Mouse (Mus musculus) Muller cell, postnatal 12 days (primary cell): ENCODE measurements at regions not wholly inside any gene's neighbourhood (a gene's known extent, or its start where the extent isn't known, plus 50 kb on each side); places are given as distances from the start of the nearest gene placed in this dataset.

Experiments used
- DNase-seq: peaks from one replicate; pipeline ENCODE4 v3.0.0-alpha.2; 2015; ENCODE audit errors: inconsistent ontology term

DNA sequence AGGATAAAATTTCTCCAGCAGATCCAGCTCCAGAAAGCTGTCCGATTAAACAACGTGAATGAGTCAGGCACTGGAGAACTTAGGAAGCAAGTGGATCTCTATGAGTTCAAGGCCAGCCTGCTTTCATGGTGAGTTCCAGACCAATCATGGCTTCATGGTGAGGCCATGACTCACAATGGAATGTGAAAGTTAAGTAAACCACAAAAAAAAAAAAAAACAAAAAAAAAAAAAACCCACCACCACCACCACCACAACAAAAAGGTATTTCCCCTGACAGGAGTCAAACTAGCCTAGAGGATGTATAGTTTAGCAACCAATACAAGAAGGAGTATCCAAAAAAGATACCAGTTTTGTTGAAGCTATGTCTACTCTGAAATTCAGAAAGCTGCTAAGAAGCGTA lies 188.5 kb upstream of the Adgrl2 start:
- DNase-seq = no peak

DNA sequence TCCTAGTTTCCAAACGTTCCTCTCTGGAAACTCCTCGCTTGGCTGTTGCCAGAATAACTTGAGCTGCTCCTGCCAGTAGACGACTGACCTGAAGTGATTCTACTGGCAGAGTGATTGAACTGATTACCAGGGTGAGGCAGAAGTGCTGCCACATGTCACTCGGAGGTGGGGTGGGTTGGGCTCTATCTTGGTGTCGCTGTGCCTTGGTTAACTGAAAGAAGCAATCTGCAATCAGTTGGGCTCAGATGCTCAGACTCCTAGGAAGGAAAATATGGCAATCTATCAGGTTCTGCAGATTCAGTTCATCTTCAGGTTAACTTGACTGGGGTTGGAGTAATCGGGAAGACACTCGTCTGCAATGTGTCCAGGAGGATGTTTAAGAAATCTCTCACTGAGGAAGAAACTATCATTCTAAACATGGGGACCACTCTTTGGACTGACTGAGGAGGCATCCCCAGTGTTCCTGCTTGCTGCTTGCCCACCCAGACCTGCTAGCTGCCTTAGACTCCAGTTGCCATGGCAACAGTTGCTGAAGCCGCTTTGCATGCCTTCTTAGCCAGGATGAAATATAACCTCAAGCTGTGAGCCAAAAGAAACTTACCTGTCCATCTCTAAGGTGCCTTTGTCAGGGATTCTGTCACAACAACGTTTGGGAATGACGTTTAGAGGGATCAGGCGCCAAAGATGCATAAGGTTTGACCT lies 184.5 kb upstream of the Adgrl2 start:
- DNase-seq = no peak

DNA sequence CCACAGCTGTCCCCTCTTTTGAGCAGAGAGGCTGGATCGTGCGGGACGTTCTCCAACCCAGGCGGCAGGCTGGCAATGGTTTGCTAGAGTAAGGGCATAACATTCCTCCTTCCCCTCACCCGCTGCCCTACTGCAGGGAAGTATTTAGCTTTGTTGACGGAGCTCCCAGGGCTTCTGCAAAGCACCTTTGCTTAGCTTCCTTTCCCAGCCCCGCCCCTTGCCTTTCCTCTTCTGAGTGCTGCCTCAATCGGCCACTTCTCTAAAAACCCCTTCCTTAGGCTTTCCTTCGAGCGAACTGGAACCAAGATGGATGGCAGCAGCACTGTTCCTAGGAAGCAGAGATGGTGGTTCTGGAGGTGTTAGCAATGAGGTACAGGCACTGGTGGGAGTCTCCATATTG lies 183.2 kb upstream of the Adgrl2 start:
- no peak for DNase-seq

DNA sequence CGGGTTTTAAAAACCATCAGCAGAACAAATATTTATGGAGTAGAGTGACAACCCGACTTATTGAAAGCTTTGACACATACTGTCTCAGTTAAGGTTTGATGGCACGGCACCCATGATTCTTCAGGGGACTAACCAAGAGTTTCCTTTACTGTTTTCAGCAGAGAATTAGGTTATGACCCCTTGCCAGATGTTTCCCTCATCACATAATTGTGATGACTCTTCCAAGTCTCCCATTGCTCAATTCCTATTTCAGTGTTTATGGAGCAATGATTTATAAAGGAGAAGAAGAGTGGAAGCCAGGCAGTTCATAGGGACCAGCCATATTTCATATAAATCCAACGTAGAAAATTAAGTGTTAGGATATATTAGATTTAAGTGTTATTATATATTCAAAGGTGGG lies 181.4 kb upstream of the Adgrl2 start:
- DNase-seq = no peak

DNA sequence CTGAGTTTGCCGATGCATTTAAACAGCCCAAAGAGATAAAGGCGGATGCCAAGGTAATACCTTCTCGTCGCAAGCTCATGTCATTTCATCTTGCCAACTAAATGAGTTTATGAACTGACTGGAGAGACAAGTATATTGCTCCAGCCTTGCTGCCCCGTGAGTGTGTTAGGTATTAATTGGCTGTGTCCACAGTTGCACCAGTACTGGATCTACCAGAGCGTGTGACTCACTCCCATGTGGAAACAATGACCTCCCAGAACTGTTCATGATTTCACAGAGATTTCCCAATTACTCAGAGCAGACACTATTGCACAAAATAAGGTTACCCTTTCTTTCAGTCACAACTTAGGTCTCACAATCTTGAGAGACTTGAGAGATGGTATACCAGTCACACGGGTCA lies 179.8 kb upstream of the Adgrl2 start:
- peak; percentile 42 for DNase-seq

DNA sequence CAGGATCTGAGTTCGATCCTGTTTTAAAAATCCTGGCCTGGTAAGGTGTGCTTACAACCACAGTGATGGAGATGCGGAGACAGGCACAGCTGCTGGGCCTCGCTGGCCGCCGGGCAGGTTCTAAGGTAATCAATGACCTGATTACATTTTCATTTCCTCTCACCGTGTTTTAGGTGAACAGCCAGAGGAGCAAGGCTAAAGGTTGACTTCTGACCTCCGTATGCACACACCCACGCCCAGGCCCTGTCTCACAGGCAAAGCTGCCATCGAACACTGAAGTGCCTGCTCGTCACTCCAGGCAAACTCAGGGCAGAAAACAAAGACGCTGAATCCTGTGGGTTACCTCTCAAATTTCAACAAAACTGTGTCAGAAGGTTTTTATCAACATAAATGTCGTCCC lies 179.1 kb upstream of the Adgrl2 start:
- no peak for DNase-seq

DNA sequence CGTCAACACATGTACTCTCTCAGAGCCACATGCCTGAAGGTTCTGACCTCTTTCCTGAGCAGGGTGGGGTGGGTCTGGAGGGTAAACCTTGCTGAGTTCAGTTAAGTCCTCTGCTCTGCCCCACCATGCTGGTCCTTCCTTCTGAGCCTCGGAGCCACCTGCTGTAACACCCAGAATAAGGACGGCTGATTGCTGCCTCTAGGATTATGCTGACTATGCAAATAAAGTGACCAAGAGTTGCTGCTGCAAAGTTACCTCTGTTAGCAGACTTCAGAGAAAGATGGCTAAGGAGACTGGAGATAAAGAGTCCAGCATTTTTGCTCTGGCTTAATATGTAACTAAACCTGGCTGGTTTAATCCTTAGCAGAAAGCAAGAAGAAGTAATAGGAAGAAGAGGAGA lies 177.6 kb upstream of the Adgrl2 start:
- DNase-seq = no peak

DNA sequence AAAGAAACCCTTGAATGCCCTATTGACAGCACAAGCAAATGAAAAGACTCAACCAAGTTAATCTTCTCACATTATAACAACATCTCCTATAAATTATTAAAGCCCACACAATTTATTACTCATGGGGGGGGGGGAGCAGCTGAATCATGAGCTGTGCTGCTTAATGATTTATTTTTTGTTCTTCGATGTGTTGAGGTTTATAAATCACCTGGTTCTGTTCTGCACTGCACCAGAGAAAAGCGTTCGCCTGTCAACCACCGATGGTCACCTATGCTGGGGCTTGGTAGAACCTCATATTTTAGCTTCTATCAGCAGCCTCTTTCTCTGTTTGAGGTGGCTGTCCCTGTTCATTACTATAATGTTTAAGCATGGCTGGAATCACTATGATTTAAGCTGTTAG lies 174.4 kb upstream of the Adgrl2 start:
- DNase-seq = no peak

DNA sequence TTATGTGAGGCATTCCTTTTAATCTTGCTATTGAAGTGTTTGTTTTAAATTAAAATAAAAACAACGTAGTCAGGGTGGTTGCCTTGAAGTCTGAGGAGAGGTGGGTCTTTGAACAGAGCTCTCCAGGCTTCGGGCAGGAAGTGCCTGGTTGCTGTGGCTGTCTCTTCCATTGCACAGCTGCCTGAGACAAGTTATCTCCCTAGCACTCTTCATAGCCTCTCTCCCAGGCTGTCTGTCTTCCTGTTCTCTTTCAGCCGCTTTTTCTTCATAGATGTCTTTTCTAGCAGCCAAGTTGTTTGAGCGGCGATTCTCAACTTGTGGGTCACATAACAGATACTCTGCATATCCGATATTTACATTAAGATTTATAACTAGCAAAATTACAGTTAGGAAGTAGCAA lies 173.2 kb upstream of the Adgrl2 start:
- DNase-seq = no peak

DNA sequence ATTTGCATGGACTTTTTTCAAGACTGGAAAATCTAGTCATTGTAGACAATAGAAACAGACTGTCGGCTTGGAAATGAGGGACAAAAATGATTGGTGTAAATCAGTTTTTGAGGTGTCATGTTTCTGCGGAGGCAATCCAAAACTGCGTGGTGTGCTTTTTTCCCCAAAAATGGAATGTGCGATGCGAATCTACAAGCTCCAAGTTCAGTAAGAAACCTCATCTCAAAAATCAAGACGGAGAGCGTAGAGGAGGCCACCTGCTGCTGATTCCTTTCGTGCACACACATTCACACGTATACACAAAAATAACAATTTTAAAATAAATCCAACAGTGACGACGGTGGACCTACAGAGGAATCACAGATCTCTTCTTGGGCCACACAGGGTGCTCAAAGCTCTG lies 170.5 kb upstream of the Adgrl2 start:
- DNase-seq = no peak

DNA sequence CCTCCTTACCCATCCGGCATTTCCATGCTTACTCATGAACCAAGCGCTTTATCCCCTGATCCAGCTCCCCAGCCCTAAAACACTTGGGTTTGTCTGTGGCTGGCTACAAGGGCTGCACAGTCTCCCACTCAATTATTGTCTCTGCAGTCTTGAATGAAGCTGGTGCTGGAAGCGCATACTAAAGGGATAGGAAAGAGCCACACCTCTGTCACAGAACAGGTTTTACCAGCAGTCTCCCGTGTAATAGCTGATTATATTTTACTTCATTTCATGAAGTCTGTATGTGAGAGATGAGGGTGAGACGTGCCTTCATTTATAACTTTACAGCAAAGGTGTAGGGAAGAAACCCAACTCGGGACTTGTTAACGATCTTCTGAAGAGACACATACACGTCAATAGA lies 167.0 kb upstream of the Adgrl2 start:
- DNase-seq = no peak

DNA sequence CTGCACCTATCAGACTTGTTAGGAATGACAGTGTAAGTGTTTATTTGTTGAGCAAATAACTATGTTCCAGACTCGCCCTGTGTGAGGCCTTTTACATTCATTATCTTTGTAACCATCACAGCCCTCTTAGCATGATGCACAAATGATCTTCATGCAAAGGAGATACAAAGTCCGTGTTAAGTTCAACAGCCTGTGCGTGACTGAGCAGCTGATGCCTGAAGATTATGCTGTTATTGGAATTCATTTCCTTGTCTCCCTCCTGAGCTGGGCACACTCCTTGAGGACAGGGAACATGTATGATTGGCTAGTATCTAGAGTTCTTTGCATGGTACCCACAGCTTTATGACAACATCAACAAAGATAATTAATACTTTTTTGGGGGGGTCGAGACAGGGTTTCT lies 162.0 kb upstream of the Adgrl2 start:
- no peak for DNase-seq

DNA sequence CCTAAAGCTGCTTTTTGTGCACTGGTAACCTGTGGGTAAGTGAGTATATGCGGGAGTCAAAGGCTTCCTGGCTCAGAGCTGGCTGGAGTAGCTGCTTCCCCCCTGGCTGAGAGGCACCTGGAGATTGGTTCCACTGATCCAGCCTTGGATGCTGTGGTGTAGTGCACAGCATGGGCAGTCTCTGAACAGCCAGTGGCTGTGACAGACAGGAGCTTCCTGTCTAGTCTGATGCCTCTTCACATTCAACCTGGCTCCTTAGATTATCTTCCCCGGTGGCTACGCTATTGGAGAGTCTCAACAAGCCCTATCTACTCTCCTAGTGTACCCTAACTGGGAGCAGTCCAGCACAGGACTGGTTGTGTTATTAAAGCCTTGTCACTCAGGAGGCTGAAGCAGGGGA lies 160.4 kb upstream of the Adgrl2 start:
- DNase-seq = no peak

DNA sequence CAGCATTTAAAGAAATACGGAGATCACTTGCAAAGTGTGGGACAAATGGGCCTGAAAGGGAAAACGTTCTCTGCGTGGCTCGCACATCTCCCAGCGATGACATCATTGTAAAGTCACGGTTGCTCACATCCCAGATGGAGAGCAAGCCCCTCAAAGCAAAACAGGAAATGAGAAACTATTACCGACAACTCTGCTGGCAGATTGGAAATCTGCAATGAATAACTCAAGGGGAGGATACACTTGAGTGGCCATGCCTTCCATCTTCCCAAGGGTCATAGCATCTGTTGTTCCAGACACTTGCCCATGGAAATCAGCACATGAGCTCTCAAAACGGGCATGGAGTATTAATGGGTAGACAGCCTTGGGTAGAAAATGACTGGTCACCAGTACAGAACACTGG lies 158.3 kb upstream of the Adgrl2 start:
- DNase-seq = no peak

DNA sequence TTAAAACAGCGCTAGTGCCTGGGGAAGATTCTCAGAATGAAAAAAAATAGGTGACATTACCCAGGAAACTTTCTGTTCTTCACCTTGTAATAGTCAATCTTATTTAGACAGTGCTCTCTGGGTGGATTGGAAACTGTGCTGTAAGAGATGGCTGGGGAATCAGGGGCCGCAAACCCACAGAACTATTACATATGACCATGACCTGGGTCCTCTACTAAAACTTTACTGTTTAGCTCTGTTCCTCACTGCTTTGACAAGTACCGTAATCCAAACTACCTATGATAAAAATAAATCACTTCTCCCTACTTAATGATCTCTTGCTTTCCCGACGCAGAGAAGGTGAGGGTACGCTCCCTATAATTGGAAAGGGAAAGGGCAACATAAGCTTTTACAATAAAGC lies 157.6 kb upstream of the Adgrl2 start:
- DNase-seq = no peak

DNA sequence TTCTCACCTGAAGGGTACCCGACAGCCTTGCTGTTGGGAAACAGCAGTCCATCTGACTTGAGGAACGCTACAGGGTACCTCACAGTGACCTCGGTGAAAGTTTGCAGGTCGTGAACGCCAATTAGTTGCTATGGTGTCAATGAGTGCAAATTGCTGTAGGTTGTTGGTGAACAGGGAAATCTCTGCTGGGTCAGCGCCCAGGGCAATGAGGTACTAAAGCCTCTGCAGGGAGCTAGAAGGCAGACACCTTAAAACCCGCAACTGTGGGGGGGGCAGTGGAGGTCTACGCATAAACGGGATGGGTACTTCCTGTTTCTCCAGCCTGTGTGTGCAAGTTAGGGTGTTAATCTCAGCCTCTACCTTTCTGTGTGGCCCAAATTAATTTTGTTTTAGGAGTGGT lies 156.3 kb upstream of the Adgrl2 start:
- DNase-seq = no peak

DNA sequence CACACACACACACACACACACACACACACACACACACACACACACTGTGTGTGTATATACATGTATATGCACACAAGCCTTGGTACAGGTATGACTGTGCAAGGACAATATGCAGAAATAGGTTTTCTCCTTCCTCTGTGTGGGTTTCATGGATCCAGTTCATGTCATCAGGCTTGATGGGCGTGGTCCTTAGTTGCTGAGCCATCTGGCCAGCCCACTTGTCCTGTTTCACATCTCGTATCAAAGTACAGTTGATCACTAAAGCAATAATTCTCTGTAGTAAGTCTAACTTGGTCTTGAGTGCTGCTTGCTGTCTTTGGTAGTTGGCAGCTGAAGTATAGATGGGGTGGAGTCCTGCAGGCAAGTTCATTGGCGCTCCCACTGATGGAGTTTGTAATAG lies 150.1 kb upstream of the Adgrl2 start:
- DNase-seq = no peak

DNA sequence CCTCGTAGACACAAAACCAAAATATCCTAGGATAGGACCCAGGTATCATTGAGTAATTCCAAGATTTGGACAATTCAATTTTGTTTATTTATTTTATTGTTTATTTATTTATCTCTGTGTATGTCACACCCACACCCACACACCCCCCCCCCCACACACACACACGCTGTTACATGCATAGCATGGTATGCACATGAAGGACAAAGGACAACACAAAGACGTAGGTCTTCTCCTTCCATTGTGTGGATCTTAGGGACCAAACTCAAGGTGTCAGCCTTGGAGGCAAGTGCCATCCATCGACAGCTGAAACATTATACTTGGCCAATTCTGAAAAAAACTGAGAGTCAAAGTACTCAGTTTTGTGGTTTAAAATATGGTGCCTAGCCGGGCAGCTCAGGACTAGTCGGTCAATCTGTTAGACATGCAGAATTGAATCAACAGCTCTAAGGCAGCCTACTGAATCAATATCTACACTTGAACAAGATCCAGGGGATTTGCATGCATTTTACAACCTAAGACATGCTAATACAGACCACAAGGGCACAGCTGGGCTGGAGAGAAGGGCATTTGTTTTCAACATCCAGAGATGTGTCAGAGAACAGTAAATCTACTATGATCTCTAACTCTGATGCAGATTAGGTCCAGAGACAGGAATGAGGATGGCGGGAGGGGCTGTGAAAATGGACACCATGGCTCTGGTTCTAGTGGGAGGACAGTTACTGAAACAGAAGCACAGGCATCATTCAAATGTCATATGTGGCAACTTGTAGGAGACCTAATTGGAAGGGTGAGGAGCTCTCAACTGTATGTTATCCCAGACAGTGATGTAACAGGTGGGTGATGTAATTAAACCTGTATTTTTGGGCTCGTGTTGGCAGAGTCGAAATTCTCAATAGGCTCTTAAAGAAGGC lies 143.9 kb upstream of the Adgrl2 start:
- no peak for DNase-seq

DNA sequence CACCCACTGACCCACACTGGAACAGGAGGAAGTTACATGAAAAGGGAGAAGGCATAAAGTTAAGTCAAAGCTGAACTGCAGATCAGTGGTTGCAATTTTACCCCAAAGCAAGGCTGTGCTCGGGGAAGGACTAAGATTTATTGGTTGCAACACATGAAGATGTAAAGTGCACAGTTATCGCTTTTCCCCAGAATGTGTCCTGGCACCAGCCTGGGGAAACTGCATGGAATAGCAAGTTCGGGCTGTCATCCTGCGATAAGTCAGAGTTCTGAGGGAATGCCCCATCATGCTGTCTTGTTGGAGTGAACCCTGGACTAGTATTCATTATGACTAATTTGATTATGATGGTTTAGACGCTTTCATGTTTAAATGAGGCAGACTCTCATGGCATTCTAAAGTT lies 128.5 kb upstream of the Adgrl2 start:
- no peak for DNase-seq

DNA sequence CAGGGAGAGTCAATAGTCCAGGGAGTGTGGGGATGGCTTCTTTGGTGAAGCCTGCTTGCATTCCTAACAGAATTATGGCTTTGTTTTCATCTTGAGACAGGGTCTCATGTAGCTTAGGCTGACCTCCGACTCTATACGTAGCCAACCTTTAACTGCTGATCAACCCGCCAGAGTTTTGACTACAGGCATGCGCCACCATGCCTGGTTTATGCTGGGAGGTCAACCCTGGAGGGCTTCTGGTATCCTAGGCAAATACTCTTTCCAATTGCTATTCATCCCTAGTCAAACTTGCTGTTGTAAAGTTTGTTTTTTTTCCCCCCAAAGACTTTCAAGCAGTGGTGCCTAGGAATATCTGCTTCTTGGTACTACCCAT lies 127.3 kb upstream of the Adgrl2 start:
- DNase-seq = no peak

DNA sequence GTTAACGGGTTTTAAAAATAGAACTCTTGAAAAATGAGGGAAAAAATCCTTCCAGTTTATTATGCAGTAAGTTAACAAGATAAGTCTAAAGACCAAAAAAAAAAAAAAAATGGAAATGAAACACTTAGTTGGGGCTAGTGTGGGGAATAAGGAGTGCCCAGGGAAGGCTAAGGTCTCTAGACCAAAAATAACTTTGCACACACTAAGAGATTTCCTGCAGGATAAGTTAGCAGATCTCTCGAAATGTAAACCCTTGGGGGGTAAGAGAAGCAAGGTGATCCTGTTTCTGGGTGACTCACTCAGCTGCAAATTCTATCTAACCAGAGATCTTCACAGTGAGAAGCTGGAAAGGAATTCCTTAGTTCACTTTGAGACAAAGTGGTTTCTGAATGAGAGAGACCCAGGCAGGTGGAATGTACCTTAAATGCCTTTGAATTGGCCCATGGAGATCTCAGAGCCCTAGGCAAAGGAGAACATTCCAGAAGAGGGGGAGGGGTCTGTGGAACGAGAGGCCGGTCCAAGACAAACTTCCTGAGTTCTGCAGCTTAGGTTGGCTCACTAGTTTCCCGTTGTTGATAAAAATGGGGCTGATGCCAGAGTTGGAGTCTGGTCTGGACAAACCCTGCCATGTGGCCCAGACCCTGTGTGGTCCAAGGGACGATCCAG lies 126.8 kb upstream of the Adgrl2 start:
- DNase-seq = peak; percentile 62

DNA sequence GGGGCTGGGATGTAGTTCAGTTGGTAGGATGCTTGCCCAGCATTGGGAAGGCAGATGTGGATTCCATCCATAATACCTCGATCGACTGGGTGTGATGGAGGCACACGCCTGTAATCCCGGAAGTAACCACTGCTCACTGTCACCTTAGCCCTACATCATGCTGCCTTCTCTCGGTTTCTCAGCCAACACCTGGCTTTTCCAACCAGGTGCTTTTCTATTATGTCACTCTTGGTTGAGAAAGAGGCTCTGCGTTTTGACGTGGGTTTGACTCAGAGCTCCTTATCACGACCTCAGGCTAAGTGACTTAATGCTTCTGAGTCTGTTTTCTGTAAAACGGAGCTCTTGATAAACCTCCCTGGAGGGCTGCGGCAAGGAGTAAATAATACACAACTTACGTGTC lies 126.2 kb upstream of the Adgrl2 start:
- DNase-seq = no peak

DNA sequence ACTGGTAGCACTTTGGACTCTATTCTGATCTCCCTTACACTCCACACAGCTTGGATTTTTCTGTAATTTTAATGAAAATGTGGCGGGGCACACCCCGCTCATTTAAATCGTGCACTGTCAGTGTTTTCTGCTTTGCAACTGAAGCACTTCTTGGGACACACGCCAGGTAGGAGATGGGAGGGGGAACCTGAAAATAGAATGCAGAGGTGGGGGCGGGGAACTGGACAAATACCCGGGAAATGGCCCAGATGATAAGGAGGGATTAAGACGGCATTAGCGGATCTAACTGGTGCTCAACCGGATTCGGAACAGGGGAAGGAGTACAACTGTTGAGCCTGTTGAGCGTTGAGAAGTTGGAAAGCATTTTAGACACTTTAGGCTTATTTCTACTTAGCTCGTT lies 125.5 kb upstream of the Adgrl2 start:
- DNase-seq = no peak
